Mouse (Mus musculus) bone marrow macrophage, adult 2 months (primary cell): Measurements from ENCODE around the gene Spg20. TPM values are rescaled to one million over a fixed set of nuclear protein-coding genes. Genes with fewer than 3 reads are reported as not detected.

Experiments
- H3K27ac ChIP-seq: 2 replicates; pipeline ENCODE4 v1.5.1; 2012; ENCODE audit warnings: low read depth, low read length; ENCODE audit not compliant: insufficient read depth
- H3K4me1 ChIP-seq: 2 replicates; pipeline ENCODE4 v1.6.1; 2012; ENCODE audit warnings: low read length; ENCODE audit not compliant: control insufficient read depth, insufficient read depth
- H3K4me3 ChIP-seq: 2 replicates; pipeline ENCODE4 v1.5.1; 2012; ENCODE audit warnings: mild to moderate bottlenecking, low read length, moderate library complexity; ENCODE audit not compliant: insufficient read depth
- CTCF ChIP-seq: IDR thresholded peaks from 2 replicates; pipeline ENCODE4 v1.5.1; 2012; ENCODE audit warnings: low read depth, mild to moderate bottlenecking, low read length, moderate library complexity
- POLR2A ChIP-seq: IDR thresholded peaks from 2 replicates; pipeline ENCODE4 v1.6.1; 2012; ENCODE audit warnings: mild to moderate bottlenecking, low read depth, low read length, borderline replicate concordance
- polyA plus RNA-seq: library from polyadenylated mRNA; stranded (reverse); fragments of >200 nt; gene quantifications from 2 replicates; pipeline ENCODE4 v1.2.4, GENCODE M21; 2012; ENCODE audit not compliant: missing spikeins, insufficient read depth, insufficient read length

Spg20 gene
- polyA plus RNA-seq, 1 experiment, result 28.9 TPM

GRCm38 (mm10) chr3:55096655-55097005 is 15.3 kb upstream of the Spg20 start:
- H3K4me3 ChIP-seq, result no peak overlapping the region
- H3K4me1 ChIP-seq, result peaks cover 4% of the 10 kb centered on the region; the same call in 1 of the 2 replicates
- no peak overlapping the region for H3K27ac ChIP-seq
- TF ChIP-seq POLR2A (no peak), CTCF (no peak)

- no peak for TF ChIP-seq CTCF
- no peak for TF ChIP-seq POLR2A
- no peak overlapping the region for H3K4me3 ChIP-seq
- peaks cover 4% of the 10 kb centered on the region; the same call in 1 of the 2 replicates for H3K4me1 ChIP-seq
- H3K27ac ChIP-seq, result no peak overlapping the region
Observed at GRCm38 (mm10) chr3:55097186-55097585, 14.7 kb upstream of the Spg20 start.

GRCm38 (mm10) chr3:55098014-55098413 is 13.9 kb upstream of the Spg20 start:
- Histone ChIP-seq H3K4me3 (no peak overlapping the region), H3K27ac (no peak overlapping the region), H3K4me1 (peaks cover 4% of the 10 kb centered on the region; the same call in 1 of the 2 replicates)
- TF ChIP-seq POLR2A (no peak), CTCF (no peak)

DNA sequence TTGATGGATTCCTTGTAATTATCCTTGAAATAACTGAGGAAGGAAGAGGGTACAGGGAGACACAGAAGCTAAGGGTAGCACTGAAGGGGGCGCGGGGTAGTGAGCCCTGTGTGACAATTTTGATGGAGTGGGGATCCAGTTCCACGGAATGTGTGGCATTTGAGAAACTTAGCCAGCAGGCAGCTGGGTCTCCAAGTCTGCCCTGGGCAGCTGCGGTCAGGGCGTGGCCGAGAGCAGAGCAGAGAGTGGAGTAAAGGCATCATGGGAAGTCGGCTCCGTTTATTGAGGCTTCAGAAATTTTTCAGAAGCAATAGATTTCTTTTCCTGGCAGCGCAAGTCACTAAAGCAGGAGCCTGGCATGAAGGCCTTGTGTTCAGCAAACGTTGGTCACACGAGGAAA is 12.9 kb upstream of the Spg20 start:
- no peak for TF ChIP-seq POLR2A
- TF ChIP-seq CTCF, result no peak
- Histone ChIP-seq H3K27ac (no peak overlapping the region), H3K4me1 (peaks cover 7% of the 10 kb centered on the region; the same call in 1 of the 2 replicates), H3K4me3 (no peak overlapping the region)

DNA sequence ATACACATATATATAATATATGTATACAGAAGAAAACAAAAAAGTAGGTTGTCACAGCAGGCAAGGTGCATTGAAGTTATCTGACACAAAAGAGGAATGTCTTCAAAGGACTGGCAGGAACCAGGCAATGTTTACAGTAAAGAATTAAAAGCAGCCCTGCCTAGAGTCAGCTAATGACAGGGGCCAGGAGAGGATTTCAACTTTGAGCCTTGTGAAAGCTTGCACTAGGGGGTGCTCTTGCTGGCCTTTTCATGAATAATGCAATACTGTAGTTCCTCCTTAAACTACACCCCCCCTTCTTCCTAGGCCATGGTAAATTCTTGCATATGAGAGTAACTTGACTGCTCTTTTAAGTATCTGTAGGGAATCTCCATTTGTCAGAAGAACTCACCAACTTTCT is 10.8 kb upstream of the Spg20 start:
- peaks cover 6% of the 10 kb centered on the region; the same call in 1 of the 2 replicates for H3K4me1 ChIP-seq
- no peak overlapping the region for H3K4me3 ChIP-seq
- H3K27ac ChIP-seq, result no peak overlapping the region
- TF ChIP-seq CTCF, result no peak
- no peak for TF ChIP-seq POLR2A

GRCm38 (mm10) chr3:55105372-55106023 is 6.4 kb upstream of the Spg20 start:
- TF ChIP-seq CTCF (no peak), POLR2A (no peak)
- Histone ChIP-seq H3K4me1 (0 out of 2 replicates have a peak, but pooled peaks cover 3% of the 10 kb centered on the region), H3K27ac (no peak overlapping the region), H3K4me3 (no peak overlapping the region)

DNA sequence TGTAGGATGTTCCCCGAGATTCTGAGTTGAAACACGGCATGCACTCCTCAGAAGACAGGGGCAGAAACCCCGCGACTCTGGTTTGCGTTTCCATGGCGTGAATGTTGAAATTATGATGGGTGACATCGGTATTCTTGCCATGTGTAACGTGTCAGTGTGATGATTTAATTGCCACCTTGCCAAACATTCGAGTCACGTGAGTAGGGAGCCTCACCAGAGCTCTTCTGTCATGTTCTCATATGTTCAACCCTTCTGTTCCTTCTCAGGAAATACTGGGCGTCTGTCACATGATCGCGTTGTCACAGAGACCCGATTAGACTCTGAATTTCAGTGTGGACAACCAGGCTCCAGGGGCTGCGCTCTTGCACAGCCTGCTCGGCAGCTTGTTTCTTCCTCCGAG is 5.9 kb upstream of the Spg20 start:
- H3K27ac ChIP-seq, result no peak overlapping the region
- TF ChIP-seq POLR2A (no peak), CTCF (no peak)
- H3K4me3 ChIP-seq, result no peak overlapping the region
- 0 out of 2 replicates have a peak, but pooled peaks cover 3% of the 10 kb centered on the region for H3K4me1 ChIP-seq

DNA sequence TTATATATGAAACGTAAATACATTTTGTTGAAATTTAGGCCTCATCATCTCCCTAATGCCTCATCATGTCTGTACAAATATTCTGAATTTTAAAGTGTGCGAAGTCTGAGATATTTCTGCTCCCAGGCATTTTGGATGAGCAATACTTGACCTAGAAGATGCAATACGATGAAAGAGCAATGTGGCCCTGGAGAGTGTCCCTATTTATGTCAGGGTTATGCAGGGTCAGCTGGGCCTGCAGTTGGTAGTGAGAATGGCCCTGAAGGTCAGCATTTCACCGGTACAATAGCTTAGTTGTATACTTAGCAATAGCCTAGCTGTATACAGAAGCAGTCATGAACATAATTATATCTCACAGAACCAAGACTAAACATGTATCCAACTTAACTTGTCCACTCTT is 2.8 kb upstream of the Spg20 start:
- TF ChIP-seq POLR2A, result no peak
- TF ChIP-seq CTCF, result no peak

DNA sequence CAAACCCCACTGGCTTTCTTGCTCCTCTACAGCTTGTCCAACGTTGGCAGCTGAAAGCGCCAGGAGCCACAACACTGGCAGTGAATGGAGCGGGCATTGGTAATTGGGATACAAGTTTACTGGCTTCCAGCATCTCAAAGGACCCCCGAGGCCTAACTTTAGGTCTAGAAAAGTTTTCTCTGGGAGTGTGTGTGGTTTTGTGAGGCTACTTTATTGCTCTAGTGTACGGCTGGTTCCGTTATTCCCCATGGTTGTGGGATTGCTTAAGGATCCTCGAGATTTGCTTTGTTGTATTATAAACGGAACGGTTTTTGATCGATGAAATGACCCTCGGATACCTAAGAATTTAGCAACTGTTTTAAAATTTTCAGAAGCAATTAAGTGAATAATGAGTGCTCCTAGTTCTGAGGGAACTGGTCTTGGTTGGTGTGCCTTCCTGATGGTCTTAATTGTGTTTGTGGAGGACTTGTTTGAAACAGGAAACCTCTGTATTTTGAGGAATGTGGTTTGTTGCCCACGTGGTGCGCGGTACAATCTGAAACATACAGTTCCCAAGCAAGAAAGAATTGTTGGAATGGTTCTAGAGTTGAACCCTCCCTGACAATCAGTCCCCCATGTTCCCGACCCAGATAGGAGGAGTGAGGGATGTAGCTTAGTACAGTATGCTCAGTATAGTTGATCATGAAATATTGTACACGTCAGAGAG is 955 bp downstream of the Spg20 start:
- Histone ChIP-seq H3K4me3 (peak overlapping the region; percentile 93), H3K27ac (peak overlapping the region; percentile 71), H3K4me1 (peaks cover 14% of the 10 kb centered on the region)
- TF ChIP-seq POLR2A (no peak), CTCF (no peak)

More for the DNA sequence above, 2.8 kb upstream of the Spg20 start:
- no peak overlapping the region for H3K27ac ChIP-seq
- peaks cover 4% of the 10 kb centered on the region for H3K4me1 ChIP-seq
- H3K4me3 ChIP-seq, result no peak overlapping the region
